24 mouse cellular contexts compared by ENCODE assay signal in the genomic region with DNA sequence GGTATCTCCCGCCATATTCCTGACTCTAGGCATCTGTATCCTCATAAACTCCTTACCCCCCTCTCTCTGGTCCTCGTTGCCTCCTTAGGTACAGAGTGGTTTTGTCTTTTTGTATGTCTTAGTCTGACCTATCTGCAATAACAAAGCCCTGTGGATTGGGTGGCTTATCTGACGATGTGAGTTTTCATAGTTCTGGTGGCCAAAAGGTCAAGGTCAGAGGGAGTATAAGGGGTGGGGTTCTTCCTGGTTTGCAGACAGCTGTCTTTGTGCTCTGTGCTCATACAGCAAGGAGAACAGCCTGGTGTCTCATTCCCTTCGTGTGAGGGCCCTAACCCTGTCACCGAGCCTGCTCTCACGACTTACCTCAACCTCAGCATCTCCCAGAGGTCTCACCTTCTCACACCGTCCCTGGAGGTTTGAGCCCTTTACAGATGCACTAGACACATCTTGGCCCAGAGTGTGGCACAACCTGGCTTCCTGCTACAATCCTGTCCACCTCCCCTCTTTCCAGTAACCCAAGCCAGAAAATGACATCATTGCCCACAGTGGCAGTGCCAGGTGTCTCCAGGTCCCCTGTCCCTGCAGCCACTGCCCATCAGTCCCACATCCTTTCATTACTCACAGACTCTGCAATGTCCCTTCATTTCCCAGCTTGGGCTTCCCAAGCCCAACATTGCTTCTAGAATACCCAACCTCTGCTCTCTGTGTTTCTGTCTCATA. TPM values are rescaled to one million over a fixed set of nuclear protein-coding genes. Genes with fewer than 3 reads are reported as not detected.
DNase-seq lines count a peak whose midpoint lies in the region; ATAC-seq and TF ChIP-seq lines count a peak whose summit lies in the region.
"Had no signal": no experiment of that assay in that cellular context is flagged by ENCODE, and none has a peak within 500 bp of the region (broad histone marks: within the 10 kb centered on the region; RNA-seq: fewer than 3 reads in every experiment).

No protein-coding gene starts in this region.

- TF ChIP-seq CTCF in intestine, postnatal 0 days (IDR thresholded peaks at IDR 0.05; ENCODE audit: low read depth) = no peak
- no peak for TF ChIP-seq CTCF in ES-Bruce4 (IDR thresholded peaks at IDR 0.05; ENCODE audit: low read depth, low read length)

- H3K4me2 ChIP-seq in intestine, embryonic 15.5 days (replicated peaks) = no peak overlapping the region
- no peak overlapping the region for H3K4me2 ChIP-seq in intestine, postnatal 0 days (replicated peaks; ENCODE audit: low read depth)
- H3K4me2 ChIP-seq: heart, embryonic 13.5 days; limb, embryonic 13.5 days; liver, embryonic 15.5 days; midbrain, embryonic 12.5 days; neural tube, embryonic 15.5 days had no signal

- 58% methylated on average over 7 of the region's 7 CpGs for WGBS in intestine, embryonic 15.5 days
- WGBS in intestine, postnatal 0 days = 59% methylated on average over 7 of the region's 7 CpGs

- 0 out of 2 replicates have a peak, but pooled peaks have one; percentile 29 for TF ChIP-seq EP300 in ES-Bruce4 (IDR thresholded peaks at IDR 0.05; ENCODE audit: insufficient read depth, low read depth, low read length)

- peak; percentile 42 for DNase-seq in cerebellum, adult 9-11 months
- DNase-seq in cerebellum, postnatal 4 days (ENCODE audit: low spot score in 2 of 2) = no peak
- peak; percentile 41 to 53 for DNase-seq in cerebellum, postnatal 25 days
- DNase-seq in spleen, postnatal 36 days (ENCODE audit: low spot score in 2 of 2) = no peak
- DNase-seq: adrenal gland, postnatal 36 days; gastrocnemius, adult 2 months; heart, postnatal 36 days; kidney, adult 11 months; right cerebral cortex, postnatal 14 days; spleen, adult 18-20 months; thymus, adult 18-20 months; thymus, postnatal 4 days had no signal

- 0 out of 2 replicates have a peak, but pooled peaks cover 3% of the 10 kb centered on the region for H3K4me1 ChIP-seq in intestine, embryonic 15.5 days (replicated peaks)
- H3K4me1 ChIP-seq in intestine, postnatal 0 days (replicated peaks; ENCODE audit: control insufficient read depth, insufficient read depth, low read length) = no peaks in the 10 kb centered on the region
- H3K4me1 ChIP-seq in ES-Bruce4 (ENCODE audit: control insufficient read depth, insufficient read depth, low read length) = peaks cover 13% of the 10 kb centered on the region

- no peak for TF ChIP-seq POLR2A in ES-Bruce4 (IDR thresholded peaks at IDR 0.05; ENCODE audit: insufficient read depth, low read length)

- no peak overlapping the region for H3K4me3 ChIP-seq in intestine, embryonic 15.5 days (replicated peaks)
- H3K4me3 ChIP-seq in intestine, postnatal 0 days (ENCODE audit: low read depth, low read length) = no peak overlapping the region
- H3K4me3 ChIP-seq in ES-Bruce4 (ENCODE audit: low read depth, low read length) = no peak overlapping the region
- H3K4me3 ChIP-seq: gastrocnemius, adult 2 months; heart, embryonic 13.5 days; limb, embryonic 13.5 days; liver, embryonic 15.5 days; midbrain, embryonic 12.5 days; neural tube, embryonic 15.5 days had no signal

- H3K27me3 ChIP-seq in intestine, embryonic 15.5 days (replicated peaks) = no peaks in the 10 kb centered on the region
- H3K27me3 ChIP-seq in intestine, postnatal 0 days (replicated peaks; ENCODE audit: control insufficient read depth, insufficient read depth, low read length) = no peaks in the 10 kb centered on the region
- H3K27me3 ChIP-seq in ES-Bruce4 (ENCODE audit: control insufficient read depth, insufficient read depth, low read length, poor library complexity, severe bottlenecking) = no peaks in the 10 kb centered on the region
- H3K27me3 ChIP-seq: heart, embryonic 13.5 days; limb, embryonic 13.5 days; liver, embryonic 15.5 days; neural tube, embryonic 15.5 days had no signal

- no peaks in the 10 kb centered on the region for H3K9me3 ChIP-seq in intestine, embryonic 15.5 days
- no peaks in the 10 kb centered on the region for H3K9me3 ChIP-seq in intestine, postnatal 0 days (ENCODE audit: control insufficient read depth)
- H3K9me3 ChIP-seq in ES-Bruce4 (replicated peaks; ENCODE audit: control insufficient read depth, insufficient read depth, low read length, poor library complexity, severe bottlenecking) = peaks cover 1% of the 10 kb centered on the region; the same call in 1 of the 2 replicates
- H3K9me3 ChIP-seq: G1E; limb, embryonic 13.5 days; liver, embryonic 15.5 days had no signal

- no peak overlapping the region for H3K27ac ChIP-seq in intestine, embryonic 15.5 days
- no peak overlapping the region for H3K27ac ChIP-seq in intestine, postnatal 0 days (ENCODE audit: low read depth, low read length)
- H3K27ac ChIP-seq in ES-Bruce4 (ENCODE audit: insufficient read depth, low read length) = peak overlapping the region; percentile 39; the same call in 1 of the 2 replicates
- H3K27ac ChIP-seq: gastrocnemius, adult 2 months; heart, embryonic 13.5 days; kidney, postnatal 0 days; limb, embryonic 13.5 days; liver, embryonic 15.5 days; macrophage; midbrain, embryonic 12.5 days; neural tube, embryonic 15.5 days had no signal

- no peak overlapping the region for H3K9ac ChIP-seq in intestine, embryonic 15.5 days
- H3K9ac ChIP-seq in intestine, postnatal 0 days (ENCODE audit: low read depth, low read length) = no peak overlapping the region
- no peak overlapping the region for H3K9ac ChIP-seq in ES-Bruce4 (ENCODE audit: low read depth, poor library complexity, severe bottlenecking)
- H3K9ac ChIP-seq: heart, embryonic 13.5 days; limb, embryonic 13.5 days; liver, embryonic 15.5 days; midbrain, embryonic 12.5 days; neural tube, embryonic 15.5 days had no signal

- no peaks in the 10 kb centered on the region for H3K36me3 ChIP-seq in intestine, embryonic 15.5 days
- no peaks in the 10 kb centered on the region for H3K36me3 ChIP-seq in intestine, postnatal 0 days (ENCODE audit: control insufficient read depth, insufficient read depth)
- no peaks in the 10 kb centered on the region for H3K36me3 ChIP-seq in ES-Bruce4 (ENCODE audit: control insufficient read depth, insufficient read depth, low read length, poor library complexity, severe bottlenecking)
- H3K36me3 ChIP-seq: limb, embryonic 13.5 days; liver, embryonic 15.5 days; midbrain, embryonic 12.5 days; neural tube, embryonic 15.5 days had no signal

- 0 out of 2 replicates have a peak, but pooled peaks have one; percentile 9 for ATAC-seq in intestine, embryonic 15.5 days
- ATAC-seq in intestine, postnatal 0 days = no peak
- ATAC-seq: hindbrain, embryonic 16.5 days had no signal

RNA-seq across cellular contexts. Expression of gene Atxn7l1, which starts 54.2 kb away (rescaled TPM):
- 12.5 and 13.5 TPM in 2 replicates for polyA plus RNA-seq in intestine, embryonic 15.5 days (2015; fragmentation: Nextera tagmentation; extraction: Ambion mirVana)
- 8.2 and 9.0 TPM in 2 replicates for polyA plus RNA-seq in intestine, postnatal 0 days (2015; fragmentation: Nextera tagmentation; extraction: Ambion mirVana)
- 16.1 and 17.5 TPM in 2 replicates for polyA plus RNA-seq in ES-Bruce4 (2011; ENCODE audit: insufficient read depth, insufficient read length, low read depth, missing spikeins)

Comparison
In these comparisons a context has a peak if more than half of its experiments do, and no peak if none do; other contexts are left out.
1. DNase-seq: peak in cerebellum, adult 9-11 months (single experiment) and cerebellum, postnatal 25 days (2 of 2); none in cerebellum, postnatal 4 days (0 of 2) and spleen, postnatal 36 days (0 of 2).